Mouse (Mus musculus) Patski (cell line): ENCODE measurements around the gene Trhr2. TPM values are rescaled to one million over a fixed set of nuclear protein-coding genes. Genes with fewer than 3 reads are reported as not detected.

Experiments
- ATAC-seq: fragments of 100-300 bp; one replicate; pipeline ENCODE4 v1.8.0; 2021
- CTCF ChIA-PET: fragments of 350-600 bp; sonication (Branson Sonifier 250); formaldehyde crosslinking; loops from one replicate; lab custom pipeline; 2022; ENCODE audit warnings: inconsistent platforms; lab: Charles Lee
- POLR2A ChIA-PET: fragments of 350-600 bp; sonication (Branson Sonifier 250); formaldehyde crosslinking; loops from one replicate; lab custom pipeline; 2022; ENCODE audit warnings: antibody characterized with exemption, inconsistent platforms; lab: Charles Lee
- DNase-seq: peaks from one replicate; pipeline ENCODE4 v3.0.0-alpha.2; 2011; ENCODE audit warnings: low read depth, low spot score
- H3K27me3 ChIP-seq: fragments of 371-371 bp; one replicate; pipeline ENCODE4 v1.5.1; 2021
- CTCF ChIP-seq: fragments of 100-300 bp; IDR thresholded peaks from one replicate; pipeline ENCODE4 v1.5.1; 2021
- in situ Hi-C: fragments of 300-500 bp; cut with MboI; formaldehyde crosslinking; loops from 3 replicates; pipeline ENCODE4 v1.11.1; 2018; ENCODE audit warnings: low pct_unique_long_range_greater_than_20kb, mixed read lengths
- polyA plus RNA-seq: library from polyadenylated mRNA; unstranded; gene quantifications from one replicate; pipeline ENCODE4 v1.2.3, GENCODE M21; 2021

The Trhr2 gene
- polyA plus RNA-seq, 1 experiment from 2014 or later = 0.23 TPM

DNA sequence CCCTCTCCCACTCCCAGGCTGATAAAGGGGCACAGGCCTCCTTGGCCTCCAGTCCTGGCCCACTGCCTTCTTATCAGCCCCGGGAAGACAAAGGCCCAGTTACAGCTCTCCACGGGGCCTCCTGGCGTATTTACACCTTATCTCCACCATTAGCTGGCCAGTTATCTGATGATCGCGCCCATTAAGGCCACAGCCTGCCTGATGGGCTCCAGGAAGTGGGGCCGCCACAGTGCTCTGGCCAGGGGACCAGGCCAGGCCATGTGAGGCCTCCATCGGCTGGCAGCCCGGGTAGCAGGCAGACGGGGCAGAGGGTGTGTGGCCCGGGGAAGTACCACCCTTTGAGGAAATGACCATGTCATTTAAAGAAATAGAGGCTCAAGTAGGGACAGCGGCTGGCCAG is 37.8 kb downstream of the Trhr2 start:
- in situ Hi-C loops = no loop called here
- ChIA-PET CTCF (interaction anchor here (1.2 kb wide), 1 partner anchor 47 kb away, joined by 3 read pairs; no protein-coding TSS in a partner anchor), POLR2A (no interaction called here)
- no peaks in the 10 kb centered on the region for H3K27me3 ChIP-seq
- no peak for DNase-seq
- ATAC-seq = no peak
- TF ChIP-seq CTCF = no peak

DNA sequence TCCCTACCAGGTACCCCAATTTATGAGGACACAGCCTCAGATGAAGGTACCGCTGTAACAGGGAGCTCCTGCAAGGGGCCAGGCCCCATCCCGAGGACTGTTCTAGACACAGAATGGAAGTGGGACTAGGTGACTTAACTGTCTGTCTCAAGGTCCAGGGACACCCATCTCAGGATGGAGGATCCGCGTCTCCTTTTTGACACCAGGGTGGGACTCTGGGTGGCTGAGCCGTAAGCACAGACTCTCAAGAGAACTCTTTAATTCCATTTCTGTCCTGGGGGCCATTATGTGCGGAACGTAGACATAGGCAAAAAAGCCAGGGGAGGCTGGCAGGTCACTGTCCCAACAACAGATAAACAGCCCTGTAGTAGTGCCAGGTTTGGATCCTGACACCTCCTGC is 38.4 kb downstream of the Trhr2 start:
- no peak for ATAC-seq
- H3K27me3 ChIP-seq = no peaks in the 10 kb centered on the region

DNA sequence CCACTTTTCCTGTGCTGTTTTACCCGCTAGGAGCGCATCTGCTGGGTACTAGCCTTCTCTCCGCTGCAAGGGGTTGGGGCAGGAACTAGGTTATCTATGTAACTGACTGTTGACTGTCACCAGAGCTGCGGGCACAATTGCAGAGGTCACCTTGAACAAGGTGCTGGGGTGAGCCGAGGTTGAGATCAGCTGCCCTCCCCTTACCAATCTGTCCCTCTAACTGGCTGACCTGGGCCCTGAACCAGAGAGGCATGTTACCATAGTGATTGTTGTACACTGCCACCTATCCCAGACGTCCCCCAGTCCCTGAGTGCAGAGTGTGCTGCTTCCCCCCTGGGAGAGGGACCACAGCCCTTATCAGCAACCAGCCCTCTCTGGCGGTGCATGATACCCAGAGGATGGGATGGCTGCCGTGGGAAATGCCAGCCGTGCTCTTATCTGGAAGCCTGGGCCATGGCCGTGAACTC is 39.1 kb downstream of the Trhr2 start:
- ChIA-PET CTCF (interaction anchor here (1.2 kb wide), 1 partner anchor 48 kb away, joined by 3 read pairs; no protein-coding TSS in a partner anchor), POLR2A (interaction anchor here (2.1 kb wide), 1 partner anchor 24 kb away, joined by 5 read pairs; no protein-coding TSS in a partner anchor)
- in situ Hi-C loops = no loop called here
- no peak for TF ChIP-seq CTCF
- ATAC-seq (no peak), DNase-seq (no peak)
- H3K27me3 ChIP-seq = no peaks in the 10 kb centered on the region

More for the DNA sequence above, 38.4 kb downstream of the Trhr2 start:
- in situ Hi-C loops = no loop called here
- no peak for TF ChIP-seq CTCF
- DNase-seq = no peak
- ChIA-PET CTCF (interaction anchor here (1.2 kb wide), 1 partner anchor 47 kb away, joined by 3 read pairs; no protein-coding TSS in a partner anchor), POLR2A (interaction anchor here (2.1 kb wide), 1 partner anchor 24 kb away, joined by 5 read pairs; no protein-coding TSS in a partner anchor)

GRCm38 (mm10) chr8:122320541-122320940 is 40.0 kb downstream of the Trhr2 start:
- DNase-seq (no peak), ATAC-seq (no peak)
- ChIA-PET CTCF (no interaction called here), POLR2A (interaction anchor here (2.1 kb wide), 1 partner anchor 23 kb away, joined by 5 read pairs; no protein-coding TSS in a partner anchor)
- in situ Hi-C loops = no loop called here
- TF ChIP-seq CTCF = no peak
- H3K27me3 ChIP-seq = no peaks in the 10 kb centered on the region

DNA sequence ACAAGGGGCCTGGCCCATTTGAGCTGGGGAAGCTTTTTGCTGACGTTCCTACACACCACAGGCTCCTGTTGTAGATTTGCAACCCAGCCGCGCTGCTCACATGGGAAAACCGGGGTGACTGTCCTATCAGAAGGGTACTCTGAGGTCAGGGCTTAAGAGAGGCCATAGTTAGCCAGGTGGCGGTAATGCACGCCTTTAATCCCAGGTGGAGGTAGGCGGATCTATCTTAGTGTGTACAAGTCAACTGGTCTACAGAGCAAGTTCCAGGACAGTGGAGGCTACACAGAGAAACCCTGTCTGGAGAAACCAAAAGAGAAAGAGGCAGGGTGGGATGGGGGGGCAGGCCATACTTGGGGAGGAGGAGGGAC is 40.9 kb downstream of the Trhr2 start:
- in situ Hi-C loops = no loop called here
- ATAC-seq (no peak), DNase-seq (no peak)
- no peaks in the 10 kb centered on the region for H3K27me3 ChIP-seq
- TF ChIP-seq CTCF = no peak
- POLR2A ChIA-PET = no interaction called here
- CTCF ChIA-PET = no interaction called here

DNA sequence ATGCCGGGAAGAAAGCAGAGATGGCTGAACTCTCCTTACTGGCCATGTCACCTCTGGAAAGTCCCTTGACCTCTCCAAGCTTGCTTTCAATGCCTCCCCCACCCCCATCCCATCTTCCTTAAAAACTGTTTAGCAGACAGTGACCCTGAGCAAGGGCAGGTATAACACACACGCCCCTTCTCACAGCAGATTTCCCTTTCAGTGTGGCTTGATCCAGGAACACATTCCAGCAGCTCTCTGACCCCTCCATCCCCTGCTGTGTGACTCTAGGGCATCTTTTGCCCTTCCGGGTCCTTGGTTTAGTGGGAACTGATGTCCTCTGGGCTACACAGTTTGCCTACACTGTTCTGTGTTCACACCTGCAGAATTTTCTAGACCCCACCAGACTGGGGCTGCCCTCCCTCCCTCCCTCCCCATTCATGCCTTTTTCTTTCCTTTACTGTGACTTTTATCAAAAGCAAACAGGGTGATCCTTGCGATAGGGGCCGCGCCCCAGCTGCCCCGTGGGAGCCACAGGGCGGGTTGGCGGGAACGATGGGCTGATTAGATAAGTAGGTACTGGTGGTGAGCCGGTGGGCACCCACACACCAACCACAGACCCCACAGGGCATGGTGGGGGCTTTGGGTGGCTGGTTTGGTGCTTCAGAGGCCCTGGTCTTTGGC is 41.4 kb downstream of the Trhr2 start:
- no peak for ATAC-seq
- ChIA-PET POLR2A (no interaction called here), CTCF (interaction anchor here (1.2 kb wide), 1 partner anchor 25 kb away, joined by 4 read pairs; no protein-coding TSS in a partner anchor)
- no peak for TF ChIP-seq CTCF
- H3K27me3 ChIP-seq = no peaks in the 10 kb centered on the region
- no peak for DNase-seq
- in situ Hi-C loops = no loop called here

- ATAC-seq = no peak
- ChIA-PET CTCF (interaction anchor here (1.2 kb wide), 1 partner anchor 24 kb away, joined by 4 read pairs; no protein-coding TSS in a partner anchor), POLR2A (no interaction called here)
- no peak for DNase-seq
- in situ Hi-C loops = no loop called here
- no peaks in the 10 kb centered on the region for H3K27me3 ChIP-seq
- no peak for TF ChIP-seq CTCF
Observed at GRCm38 (mm10) chr8:122317918-122318475, 42.5 kb downstream of the Trhr2 start.

DNA sequence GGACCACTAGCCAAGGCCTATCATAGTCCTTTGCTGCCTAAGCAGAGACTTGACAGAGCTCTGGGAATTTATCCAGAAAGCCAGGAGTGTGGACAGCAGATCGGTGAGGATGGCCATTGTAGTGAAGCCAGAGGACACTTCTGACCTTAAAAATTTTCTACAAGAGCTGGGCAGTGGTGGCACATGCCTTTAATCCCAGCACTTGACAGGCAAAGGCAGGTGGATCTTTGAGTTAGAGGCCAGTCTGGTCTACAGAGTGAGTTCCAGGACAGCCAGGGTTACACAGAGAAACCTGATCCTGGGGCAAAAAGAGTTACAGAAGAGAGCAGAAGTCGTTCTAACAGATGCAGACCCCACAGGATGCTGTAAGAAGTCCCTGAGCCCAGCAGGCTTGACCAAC is 44.1 kb downstream of the Trhr2 start:
- TF ChIP-seq CTCF = no peak
- ATAC-seq (no peak), DNase-seq (no peak)
- CTCF ChIA-PET = interaction anchor here (1.4 kb wide), 1 partner anchor 12 kb away, joined by 4 read pairs; no protein-coding TSS in a partner anchor
- no peaks in the 10 kb centered on the region for H3K27me3 ChIP-seq
- POLR2A ChIA-PET = no interaction called here
- in situ Hi-C loops = no loop called here

GRCm38 (mm10) chr8:122314899-122315496 is 45.5 kb downstream of the Trhr2 start:
- ChIA-PET POLR2A (no interaction called here), CTCF (no interaction called here)
- DNase-seq (no peak), ATAC-seq (no peak)
- no peaks in the 10 kb centered on the region for H3K27me3 ChIP-seq
- no peak for TF ChIP-seq CTCF
- in situ Hi-C loops = no loop called here

DNA sequence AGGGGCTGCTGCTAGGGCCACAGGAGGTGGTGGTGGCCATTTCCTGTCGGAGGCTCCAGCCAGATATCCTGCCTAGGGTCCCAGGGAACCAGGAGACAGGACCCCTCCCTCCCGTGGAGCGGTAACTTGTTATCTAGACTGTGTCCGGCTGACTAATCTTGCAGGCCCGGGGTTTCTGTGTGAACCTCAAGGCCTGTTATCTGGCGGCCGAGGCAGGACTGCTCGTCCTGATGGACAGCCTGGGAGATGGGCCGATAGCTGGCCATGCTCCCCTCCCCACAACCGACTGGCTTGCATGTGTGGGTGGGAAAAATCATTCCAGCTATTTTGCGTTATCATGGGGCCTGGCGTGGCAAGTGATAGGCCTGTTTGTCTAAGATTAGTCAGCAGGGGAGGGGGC is 47.2 kb downstream of the Trhr2 start:
- ATAC-seq (no peak), DNase-seq (no peak)
- ChIA-PET POLR2A (no interaction called here), CTCF (interaction anchor here (0.5 to 0.9 kb wide), 2 partner anchors 23 to 28 kb away, joined by 3 to 4 read pairs; no protein-coding TSS in a partner anchor)
- in situ Hi-C loops = no loop called here
- no peaks in the 10 kb centered on the region for H3K27me3 ChIP-seq
- TF ChIP-seq CTCF = no peak
